Mouse (Mus musculus) spleen, postnatal 36 days (tissue): ENCODE measurements around the gene Myh7.
"Not testable (repeated sequence)": the region's sequence is repeated elsewhere in the genome, so short reads cannot be mapped to it uniquely, and the experiment has no call there.

ENCODE experiments used
- DNase-seq, 2 experiments: peaks; one replicate each; pipeline ENCODE4 v3.0.0; 2022; ENCODE audit warnings: low spot score in 2 of 2, mixed read lengths in 1 of 2

The Myh7 gene

GRCm38 (mm10) chr14:54994136-54994868, at the start of gene Myh7:
TSS of gene Myh7 (minus strand) at chr14:54994626.
- no peak for DNase-seq

DNA sequence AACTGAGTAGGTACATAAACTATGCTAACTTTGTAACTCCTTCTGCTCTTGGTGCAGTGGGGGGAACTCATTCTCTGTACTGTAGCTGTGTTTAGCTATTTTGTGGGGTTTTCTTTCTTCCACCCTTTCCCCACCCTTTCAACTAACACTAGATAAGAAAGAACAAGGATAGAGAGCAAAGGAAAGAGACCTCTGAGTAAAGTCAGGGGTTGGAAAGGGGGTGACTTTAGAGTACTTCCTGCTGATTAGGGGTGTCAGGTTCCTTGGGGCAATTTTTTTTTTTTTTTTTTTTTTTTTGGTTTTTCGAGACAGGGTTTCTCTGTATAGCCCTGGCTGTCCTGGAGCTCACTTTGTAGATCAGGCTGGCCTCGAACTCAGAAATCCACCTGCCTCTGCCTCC, 49.3 kb upstream of the Myh7 start:
- not testable (repeated sequence) for DNase-seq

- DNase-seq = no peak
Measured at GRCm38 (mm10) chr14:55032695-55033225, 38.3 kb upstream of the Myh7 start.

- DNase-seq = no peak
Measured at GRCm38 (mm10) chr14:55029034-55029698, 34.7 kb upstream of the Myh7 start.

DNA sequence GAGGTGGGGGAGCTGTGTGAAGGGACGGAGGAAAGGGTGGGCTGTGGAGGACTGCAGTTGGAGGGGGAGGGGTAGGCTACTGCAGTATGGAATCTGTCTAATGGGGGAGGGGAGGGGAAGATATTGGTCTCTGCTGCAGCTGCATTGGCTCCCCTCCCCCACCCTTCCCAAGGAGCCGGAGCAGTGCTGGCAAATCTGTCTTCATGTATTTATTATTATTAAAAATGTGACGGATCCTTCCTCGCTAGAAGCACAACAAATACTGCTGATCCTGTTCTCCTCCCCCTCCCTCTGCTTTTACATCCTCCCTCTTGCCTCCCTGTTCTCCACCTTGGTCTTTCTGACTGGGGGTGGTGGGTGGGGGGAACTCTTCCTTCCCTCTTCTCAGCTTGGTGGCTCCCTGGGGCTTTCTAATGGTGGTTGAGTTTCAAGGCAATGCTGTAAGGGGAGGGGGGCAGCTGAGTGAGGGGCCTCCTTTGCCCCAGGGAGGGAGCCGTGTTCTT, 34.0 kb upstream of the Myh7 start:
- DNase-seq = no peak

GRCm38 (mm10) chr14:55027653-55028052, 33.2 kb upstream of the Myh7 start:
- DNase-seq = no peak

DNA sequence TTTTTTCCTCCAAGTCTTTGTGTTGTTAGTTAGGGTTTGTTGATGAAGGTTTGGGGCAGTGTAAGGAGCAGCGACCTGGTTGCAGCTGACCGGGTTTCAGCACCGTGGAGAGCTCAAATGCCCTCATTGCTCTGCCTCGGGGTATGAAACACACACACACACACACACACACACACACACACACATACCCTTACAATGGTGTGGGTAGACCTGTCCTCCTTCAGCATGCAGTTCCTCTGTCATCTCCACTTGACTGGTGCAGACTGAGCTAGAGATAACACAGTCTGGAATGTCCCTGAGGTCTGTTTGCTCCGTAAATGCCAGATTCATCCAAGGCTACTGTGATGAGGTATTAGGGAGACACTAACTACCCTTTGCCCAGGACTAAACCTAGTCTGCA, 32.8 kb upstream of the Myh7 start:
- no peak for DNase-seq

DNA sequence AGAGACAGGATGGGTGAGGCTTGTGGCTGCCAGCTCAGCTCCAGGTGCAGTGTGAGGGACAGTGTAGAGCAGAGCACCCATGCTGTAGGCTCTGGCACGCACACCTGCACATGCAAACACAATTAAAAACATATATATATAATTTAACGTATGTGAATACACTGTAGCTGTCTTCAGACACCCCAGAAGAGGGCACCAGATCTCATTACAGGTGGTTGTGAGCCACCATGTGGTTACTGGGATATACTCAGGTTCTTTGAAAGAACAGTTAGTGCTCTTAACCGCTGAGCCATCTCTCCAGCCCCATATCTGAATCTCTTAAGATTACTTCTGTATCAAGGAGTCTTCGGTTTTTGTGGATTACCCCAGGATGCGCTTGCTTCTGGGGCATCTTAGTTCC, 31.1 kb upstream of the Myh7 start:
- DNase-seq = no peak

- peak; percentile 27 to 28 for DNase-seq
Measured at GRCm38 (mm10) chr14:55024236-55024635, 29.8 kb upstream of the Myh7 start.

GRCm38 (mm10) chr14:55023011-55023410, 28.6 kb upstream of the Myh7 start:
- no peak for DNase-seq

- DNase-seq = no peak
Measured at GRCm38 (mm10) chr14:55020394-55020793, 26.0 kb upstream of the Myh7 start.

GRCm38 (mm10) chr14:55016876-55017275, 22.4 kb upstream of the Myh7 start:
- no peak for DNase-seq

GRCm38 (mm10) chr14:55015767-55016111, 21.3 kb upstream of the Myh7 start:
- DNase-seq = no peak

DNA sequence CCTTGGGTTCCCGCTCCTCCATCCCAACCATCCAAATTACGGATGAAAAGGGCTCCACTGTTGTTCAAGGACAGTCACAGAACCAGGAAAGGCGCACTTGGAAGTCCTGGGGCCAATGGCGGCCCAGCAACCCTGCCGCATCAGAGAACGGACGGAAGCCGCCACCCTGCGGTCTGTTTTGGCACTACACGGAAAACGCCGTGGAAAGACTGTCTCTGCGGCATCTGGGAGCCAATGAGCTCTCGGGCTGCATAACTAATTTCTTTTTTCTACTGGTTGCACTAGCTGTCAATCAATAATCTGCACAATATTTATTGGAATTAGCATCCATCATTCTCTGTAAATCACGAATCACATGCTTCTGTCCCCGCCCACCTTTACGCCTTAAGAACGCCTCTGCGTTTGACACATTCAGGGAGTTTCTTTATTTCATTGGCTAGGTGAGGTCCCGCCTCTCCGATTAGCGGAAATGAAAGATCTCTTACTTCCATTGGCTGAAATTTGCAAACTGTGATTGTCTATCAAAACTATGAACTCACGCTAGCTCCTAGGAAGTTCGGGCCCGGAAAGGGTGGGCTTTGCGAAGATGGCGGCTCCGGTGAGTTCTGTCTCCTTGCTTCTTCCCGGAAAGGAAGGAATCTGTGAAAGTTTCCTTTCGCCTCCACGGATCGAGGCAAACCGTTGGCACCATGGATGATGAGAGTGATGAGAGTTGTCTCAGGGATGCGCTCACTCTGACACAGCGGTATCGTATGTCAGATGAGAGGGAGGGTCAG, 20.8 kb upstream of the Myh7 start, which contains the start of gene Ngdn:
TSS of gene Ngdn (plus strand) at position 464 of the 776 bp plus-strand sequence.
- peak; percentile 95 to 98 for DNase-seq

DNA sequence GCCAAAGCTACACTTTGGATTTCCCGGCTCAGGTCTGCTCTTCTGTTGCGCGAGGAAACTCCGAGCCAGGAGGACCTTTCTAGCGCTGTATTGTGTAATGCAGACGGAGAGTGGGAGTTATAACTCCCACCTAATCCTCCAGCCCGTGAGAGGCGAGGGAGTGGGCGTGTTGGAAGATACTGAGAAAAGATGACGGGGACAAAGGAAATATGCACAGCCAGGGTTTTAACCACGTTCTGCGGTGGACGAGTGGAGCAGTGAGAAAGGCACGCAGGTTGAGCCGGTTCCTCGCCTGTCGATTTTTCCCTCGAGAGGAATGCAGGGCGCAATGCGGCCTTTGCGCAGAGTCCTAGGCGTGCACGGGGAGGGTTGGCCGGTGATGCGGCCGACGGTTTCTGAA, 20.2 kb upstream of the Myh7 start:
- no peak for DNase-seq

GRCm38 (mm10) chr14:55011116-55011515, 16.7 kb upstream of the Myh7 start:
- no peak for DNase-seq

GRCm38 (mm10) chr14:55008417-55008816, 14.0 kb upstream of the Myh7 start:
- no peak for DNase-seq

- no peak for DNase-seq
Measured at GRCm38 (mm10) chr14:55007120-55007908, 12.9 kb upstream of the Myh7 start.

DNA sequence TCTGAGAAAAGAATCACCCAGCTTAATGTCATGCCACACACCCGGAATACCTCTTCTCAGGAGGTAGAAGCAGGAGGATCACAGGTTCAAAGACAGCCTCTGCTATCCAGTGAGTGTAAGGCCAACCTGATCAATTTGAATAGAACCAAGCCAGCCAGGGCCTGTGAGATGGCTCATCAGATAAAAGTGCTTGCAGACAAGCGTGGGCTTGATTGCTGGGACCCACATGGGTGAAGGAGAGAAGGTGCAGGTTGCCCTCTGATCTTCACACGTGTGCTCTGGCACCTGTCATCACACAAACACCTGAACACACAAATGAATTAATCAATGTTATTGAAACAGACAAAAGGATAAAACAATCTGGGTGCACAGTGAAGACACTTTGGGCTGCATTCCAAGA, 12.1 kb upstream of the Myh7 start:
- no peak for DNase-seq

GRCm38 (mm10) chr14:55005967-55006366, 11.5 kb upstream of the Myh7 start:
- DNase-seq = no peak

GRCm38 (mm10) chr14:55005506-55005905, 11.1 kb upstream of the Myh7 start:
- no peak for DNase-seq
